Mouse (Mus musculus) erythroblast, embryonic 14.5 days (primary cell): Measurements from ENCODE around the gene Tcf7.

Source experiments
- GATA1 ChIP-seq: IDR thresholded peaks from 2 replicates; pipeline ENCODE4 v1.6.1; 2012; ENCODE audit warnings: low read length, inconsistent platforms, mixed read lengths
- TAL1 ChIP-seq: IDR thresholded peaks from 3 replicates; pipeline ENCODE4 v1.6.1; 2012; ENCODE audit warnings: low read length, inconsistent platforms, mixed read lengths

DNA sequence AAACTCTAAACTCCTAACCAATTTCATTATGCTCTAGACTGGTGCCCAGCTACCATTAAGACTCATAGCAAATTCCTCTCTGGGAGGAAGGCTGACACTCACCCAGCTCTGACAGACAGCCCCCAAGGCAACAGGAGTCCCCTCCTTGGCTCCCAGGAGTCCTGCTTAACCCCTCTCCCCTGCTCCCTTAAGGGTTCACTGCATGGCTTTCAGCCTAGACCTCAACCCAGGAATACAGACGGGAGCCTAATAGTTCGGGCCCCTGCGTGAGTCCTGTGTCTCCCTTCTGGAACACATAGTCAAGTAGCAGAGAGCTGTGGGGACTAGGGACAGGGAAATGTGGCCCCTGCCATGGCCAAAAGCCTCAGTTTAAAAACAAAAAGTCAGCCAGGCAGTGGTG is 4.7 kb downstream of the Tcf7 start:
- TF ChIP-seq TAL1 (no peak), GATA1 (no peak)
